Mouse (Mus musculus) cortical plate, adult 2 months (tissue): ENCODE data around the gene Atp6v0d1. TPM values are rescaled to one million over a fixed set of nuclear protein-coding genes. Genes with fewer than 3 reads are reported as not detected.
A peak's percentile ranks its signal among the peaks of the same experiment; 100 is the strongest.

Source experiments
- H3K27ac ChIP-seq: fragments of 200-500 bp; 2 replicates; pipeline ENCODE4 v1.5.1; 2012; ENCODE audit warnings: low read length, control low read depth, inconsistent platforms; ENCODE audit not compliant: insufficient read depth
- H3K4me1 ChIP-seq: fragments of 200-500 bp; 2 replicates; pipeline ENCODE4 v1.6.1; 2011; ENCODE audit warnings: low read length; ENCODE audit not compliant: control insufficient read depth, insufficient read depth
- H3K4me3 ChIP-seq: fragments of 200-500 bp; 2 replicates; pipeline ENCODE4 v1.5.1; 2011; ENCODE audit warnings: mild to moderate bottlenecking, low read length, control low read depth; ENCODE audit not compliant: insufficient read depth
- CTCF ChIP-seq: fragments of 200-500 bp; IDR thresholded peaks from 2 replicates; pipeline ENCODE4 v1.5.1; 2011; ENCODE audit warnings: mild to moderate bottlenecking, control low read depth, low read length; ENCODE audit not compliant: insufficient read depth; ENCODE audit errors: extremely low read depth
- POLR2A ChIP-seq: fragments of 200-500 bp; IDR thresholded peaks from 2 replicates; pipeline ENCODE4 v1.6.1; 2011; ENCODE audit warnings: mild to moderate bottlenecking, low read length, control low read depth; ENCODE audit not compliant: insufficient read depth; ENCODE audit errors: extremely low read depth
- polyA plus RNA-seq: library from polyadenylated mRNA; depleted of rRNA; stranded (reverse); fragments of >200 nt; gene quantifications from 2 replicates; pipeline ENCODE4 v1.2.3, GENCODE M21; 2012; rRNA removed

The Atp6v0d1 gene
- polyA plus RNA-seq = 359 and 361 TPM in 2 replicates

- Histone ChIP-seq H3K4me3 (peak within 1 kb of the TSS; percentile 77), H3K27ac (peak within 1 kb of the TSS; percentile 32), H3K4me1 (peaks cover 7% of the 10 kb centered on the region; the same call in 1 of the 2 replicates)
- TF ChIP-seq POLR2A (no peak; the same call in 1 of the 2 replicates), CTCF (peak; percentile 80)
Measured at GRCm38 (mm10) chr8:105565952-105566702, at the start of gene Atp6v0d1. Atp6v0d1 (minus strand) TSS chr8:105566047.

GRCm38 (mm10) chr8:105613830-105614511 lies 48.1 kb upstream of the Atp6v0d1 start:
- no peak for TF ChIP-seq POLR2A
- TF ChIP-seq CTCF = no peak
- Histone ChIP-seq H3K4me1 (peaks cover 11% of the 10 kb centered on the region), H3K27ac (peak overlapping the region; percentile 45; the same call in 1 of the 2 replicates), H3K4me3 (peak overlapping the region; percentile 21; the same call in 1 of the 2 replicates)

GRCm38 (mm10) chr8:105613037-105613436 lies 47.2 kb upstream of the Atp6v0d1 start:
- Histone ChIP-seq H3K4me3 (peak overlapping the region; percentile 21; the same call in 1 of the 2 replicates), H3K27ac (no peak overlapping the region), H3K4me1 (peaks cover 12% of the 10 kb centered on the region)
- TF ChIP-seq POLR2A = no peak
- TF ChIP-seq CTCF = no peak

- Histone ChIP-seq H3K4me1 (peaks cover 17% of the 10 kb centered on the region), H3K4me3 (no peak overlapping the region), H3K27ac (no peak overlapping the region; the same call in 1 of the 2 replicates)
- no peak for TF ChIP-seq CTCF
- 0 out of 2 replicates have a peak, but pooled peaks have one; percentile 17 for TF ChIP-seq POLR2A
Measured at GRCm38 (mm10) chr8:105611836-105612235, 46.0 kb upstream of the Atp6v0d1 start.

GRCm38 (mm10) chr8:105609771-105610170 lies 43.9 kb upstream of the Atp6v0d1 start:
- Histone ChIP-seq H3K4me1 (peaks cover 15% of the 10 kb centered on the region), H3K4me3 (no peak overlapping the region), H3K27ac (no peak overlapping the region)
- TF ChIP-seq CTCF = no peak
- TF ChIP-seq POLR2A = no peak

- Histone ChIP-seq H3K4me3 (no peak overlapping the region), H3K27ac (no peak overlapping the region), H3K4me1 (peaks cover 15% of the 10 kb centered on the region)
- TF ChIP-seq CTCF (no peak), POLR2A (no peak)
Measured at GRCm38 (mm10) chr8:105609355-105609754, 43.5 kb upstream of the Atp6v0d1 start.

GRCm38 (mm10) chr8:105607684-105608083 lies 41.8 kb upstream of the Atp6v0d1 start:
- peak overlapping the region; percentile 70; the same call in 1 of the 2 replicates for H3K4me3 ChIP-seq
- H3K4me1 ChIP-seq = peaks cover 15% of the 10 kb centered on the region
- H3K27ac ChIP-seq = no peak overlapping the region
- TF ChIP-seq CTCF = 0 out of 2 replicates have a peak, but pooled peaks have one; percentile 15
- TF ChIP-seq POLR2A = no peak

GRCm38 (mm10) chr8:105607062-105607461 lies 41.2 kb upstream of the Atp6v0d1 start:
- Histone ChIP-seq H3K4me1 (peaks cover 12% of the 10 kb centered on the region), H3K4me3 (peak overlapping the region; percentile 70), H3K27ac (peak overlapping the region; percentile 69)
- TF ChIP-seq POLR2A = no peak

GRCm38 (mm10) chr8:105606189-105607023 lies 40.6 kb upstream of the Atp6v0d1 start:
- peak overlapping the region; percentile 70 for H3K4me3 ChIP-seq
- H3K27ac ChIP-seq = peak overlapping the region; percentile 81
- TF ChIP-seq CTCF = no peak
- TF ChIP-seq POLR2A = peak; percentile 78
- peaks cover 10% of the 10 kb centered on the region for H3K4me1 ChIP-seq
